Mouse (Mus musculus): Measurements from ENCODE around the gene Zfyve21. TPM values are rescaled to one million over a fixed set of nuclear protein-coding genes. Genes with fewer than 3 reads are reported as not detected.
A peak's percentile ranks its signal among the peaks of the same experiment; 100 is the strongest.

Zfyve21 gene
- polyA plus RNA-seq, 1 experiment: 77.7 TPM

DNA sequence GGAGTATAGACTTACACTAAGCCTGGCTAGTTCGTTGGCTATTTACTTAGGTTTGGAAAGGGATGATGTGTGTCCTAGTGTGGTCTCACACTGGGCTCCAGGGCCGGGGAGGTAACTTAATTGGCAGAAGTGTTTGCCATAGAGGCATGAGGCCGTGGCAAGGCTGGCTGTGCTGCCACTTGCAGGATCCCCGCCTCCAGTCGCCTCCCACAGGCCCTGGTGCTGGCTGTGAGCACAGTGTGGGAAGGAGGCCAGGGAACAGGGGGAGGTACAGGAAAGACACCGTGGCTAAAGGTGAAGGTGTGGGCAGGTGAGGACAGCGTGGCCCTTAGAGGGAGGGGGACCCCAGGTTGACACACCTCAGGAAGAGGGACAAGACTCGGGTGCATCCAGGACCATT, 6.0 kb downstream of the Zfyve21 start:
- Histone ChIP-seq H3K4me3 (no peak overlapping the region), H3K79me2 (ENCODE audit: control insufficient read depth, insufficient read depth) (peaks cover 48% of the 10 kb centered on the region), H3K4me2 (ENCODE audit: low read depth) (no peak overlapping the region), H3K36me3 (ENCODE audit: control insufficient read depth, insufficient read depth) (peaks cover 3% of the 10 kb centered on the region), H3ac (ENCODE audit: control insufficient read depth, insufficient read length) (no peak overlapping the region), H3K27me3 (ENCODE audit: control insufficient read depth, insufficient read depth, insufficient read length) (no peaks in the 10 kb centered on the region)
- no peak for TF ChIP-seq SRF (IDR thresholded peaks at IDR 0.05; ENCODE audit: control insufficient read depth, insufficient read length, low read depth)

DNA sequence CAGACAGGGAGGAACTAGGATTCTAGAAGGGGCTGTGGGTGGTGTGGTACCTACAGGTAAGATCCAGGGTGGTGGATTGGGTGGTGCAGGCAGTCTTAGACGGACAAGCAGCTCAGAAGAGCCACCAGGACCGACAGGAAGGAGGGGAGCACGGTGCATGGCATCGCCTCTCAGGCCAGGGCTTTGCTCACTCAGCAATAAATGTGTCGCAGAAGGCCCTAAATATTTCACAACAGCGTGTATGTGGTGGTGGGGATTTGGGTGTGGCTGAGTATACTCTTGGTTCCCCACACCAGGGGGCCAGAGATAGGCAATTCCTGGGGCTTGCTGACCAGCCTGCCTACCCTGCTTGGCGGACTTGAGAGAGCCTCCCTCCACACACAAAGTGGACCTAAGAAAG, 6.7 kb downstream of the Zfyve21 start:
- TF ChIP-seq SRF (IDR thresholded peaks at IDR 0.05; ENCODE audit: control insufficient read depth, insufficient read length, low read depth) (no peak), E2F4 (IDR thresholded peaks at IDR 0.05; ENCODE audit: insufficient read depth) (no peak), MYOG (IDR thresholded peaks at IDR 0.05; ENCODE audit: control insufficient read depth in 1 of 3, insufficient read depth in 1 of 3, insufficient read length in 2 of 3, low read depth in 2 of 3) (no peak), POLR2A (IDR thresholded peaks at IDR 0.05; ENCODE audit: insufficient read length, low read depth) (no peak), MAX (IDR thresholded peaks at IDR 0.05; ENCODE audit: low read depth) (no peak), USF1 (IDR thresholded peaks at IDR 0.05; ENCODE audit: low read depth) (no peak), MYOD1 (IDR thresholded peaks at IDR 0.05; ENCODE audit: control insufficient read depth in 1 of 3, insufficient read length in 2 of 3, low read depth in 2 of 3) (no peak), POLR2AphosphoS2 (IDR thresholded peaks at IDR 0.05; ENCODE audit: insufficient read length, low read depth) (no peak), TCF3 (IDR thresholded peaks at IDR 0.05; ENCODE audit: insufficient read length, low read depth) (no peak), CEBPB (IDR thresholded peaks at IDR 0.05; ENCODE audit: insufficient read depth, poor library complexity, severe bottlenecking) (no peak), REST (IDR thresholded peaks at IDR 0.05; ENCODE audit: insufficient read depth, insufficient read length) (no peak), TCF12 (IDR thresholded peaks at IDR 0.05; ENCODE audit: insufficient read depth, poor library complexity, severe bottlenecking) (no peak)
- Histone ChIP-seq H3K36me3 (ENCODE audit: control insufficient read depth, insufficient read depth) (peaks cover 5% of the 10 kb centered on the region), H3K27me3 (ENCODE audit: control insufficient read depth, insufficient read depth, insufficient read length) (no peaks in the 10 kb centered on the region)

DNA sequence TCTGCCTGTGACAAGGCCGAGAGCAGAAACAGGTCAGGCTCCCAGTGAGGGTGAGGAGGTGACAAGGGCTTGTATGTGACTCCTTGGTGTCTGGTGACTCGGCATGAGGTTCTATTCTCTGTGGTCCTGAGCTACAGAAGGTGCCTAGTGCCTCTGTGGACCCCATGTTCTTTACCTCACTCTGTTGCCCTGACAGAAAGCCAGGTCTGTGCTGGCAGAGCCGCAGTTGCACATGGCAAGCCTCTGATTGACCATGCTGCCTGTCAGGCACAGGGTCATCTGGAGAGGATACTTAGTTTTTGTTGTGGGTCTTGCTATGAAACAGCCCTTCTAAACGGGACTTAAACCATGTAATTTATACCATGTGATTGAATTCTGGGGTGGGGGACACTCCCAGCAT, 8.0 kb downstream of the Zfyve21 start:
- H3K27me3 ChIP-seq (ENCODE audit: control insufficient read depth, insufficient read depth, insufficient read length): no peaks in the 10 kb centered on the region
- peaks cover 5% of the 10 kb centered on the region for H3K36me3 ChIP-seq (ENCODE audit: control insufficient read depth, insufficient read depth)
- TF ChIP-seq CEBPB (IDR thresholded peaks at IDR 0.05; ENCODE audit: insufficient read depth, poor library complexity, severe bottlenecking): no peak
- no peak overlapping the region for H3ac ChIP-seq (ENCODE audit: control insufficient read depth, insufficient read length)
- H3K79me2 ChIP-seq (ENCODE audit: control insufficient read depth, insufficient read depth): peaks cover 30% of the 10 kb centered on the region
- no peak overlapping the region for H3K4me3 ChIP-seq
- no peak overlapping the region for H3K4me2 ChIP-seq (ENCODE audit: low read depth)

More for the DNA sequence above, 6.7 kb downstream of the Zfyve21 start:
- Histone ChIP-seq H3K4me2 (ENCODE audit: low read depth) (no peak overlapping the region), H3ac (ENCODE audit: control insufficient read depth, insufficient read length) (no peak overlapping the region), H3K79me2 (ENCODE audit: control insufficient read depth, insufficient read depth) (peaks cover 41% of the 10 kb centered on the region), H3K4me3 (no peak overlapping the region)

DNA sequence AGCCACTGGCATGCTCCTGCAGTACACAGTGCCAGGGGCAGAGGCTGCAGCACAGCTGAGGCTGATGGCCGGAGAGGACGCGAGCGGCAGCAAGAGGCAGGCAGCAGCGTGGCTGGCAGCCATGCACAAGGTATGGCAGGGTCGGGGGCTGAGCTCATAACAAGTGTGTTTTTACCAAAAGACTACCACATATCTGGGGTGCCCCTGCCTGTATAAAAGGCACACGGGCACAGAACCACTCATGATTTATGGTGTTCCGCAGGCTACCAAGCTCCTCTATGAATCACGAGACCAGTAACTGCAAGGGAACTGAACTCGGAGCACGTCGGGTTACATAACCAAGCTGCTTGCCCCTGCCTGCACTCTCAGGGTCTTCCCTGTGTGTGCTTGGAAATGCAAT, 13.6 kb downstream of the Zfyve21 start:
- H3ac ChIP-seq (ENCODE audit: control insufficient read depth, insufficient read length): no peak overlapping the region
- no peak overlapping the region for H3K4me3 ChIP-seq
- H3K36me3 ChIP-seq (ENCODE audit: control insufficient read depth, insufficient read depth): peaks cover 26% of the 10 kb centered on the region
- no peaks in the 10 kb centered on the region for H3K27me3 ChIP-seq (ENCODE audit: control insufficient read depth, insufficient read depth, insufficient read length)
- H3K4me2 ChIP-seq (ENCODE audit: low read depth): no peak overlapping the region
- TF ChIP-seq POLR2AphosphoS2 (IDR thresholded peaks at IDR 0.05; ENCODE audit: insufficient read length, low read depth): peak; percentile 38
- peak; percentile 33 for TF ChIP-seq POLR2A (IDR thresholded peaks at IDR 0.05; ENCODE audit: insufficient read length, low read depth)
- no peak for TF ChIP-seq USF1 (IDR thresholded peaks at IDR 0.05; ENCODE audit: low read depth)
- H3K79me2 ChIP-seq (ENCODE audit: control insufficient read depth, insufficient read depth): no peaks in the 10 kb centered on the region

DNA sequence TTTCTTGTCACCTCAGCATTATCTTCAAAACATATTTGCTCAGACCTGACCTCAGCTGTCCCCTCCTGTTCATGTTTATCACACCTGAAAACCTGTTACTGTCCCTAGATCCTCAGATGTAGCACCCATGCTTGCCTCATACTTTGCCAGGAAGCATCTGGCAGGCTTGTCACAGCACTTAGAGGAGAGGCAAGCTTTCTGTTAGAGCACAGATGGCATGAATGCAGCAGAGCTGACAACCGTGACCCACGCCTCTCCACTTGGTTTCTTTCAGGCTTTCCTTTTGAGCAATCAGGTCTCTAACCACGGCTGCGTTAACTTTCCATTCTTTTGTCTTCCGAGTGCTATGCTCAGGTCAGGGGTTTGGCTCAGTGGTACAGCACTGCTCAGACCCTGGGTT, 15.5 kb downstream of the Zfyve21 start:
- Histone ChIP-seq H3K36me3 (ENCODE audit: control insufficient read depth, insufficient read depth) (peaks cover 26% of the 10 kb centered on the region), H3ac (ENCODE audit: control insufficient read depth, insufficient read length) (no peak overlapping the region), H3K4me3 (no peak overlapping the region), H3K27me3 (ENCODE audit: control insufficient read depth, insufficient read depth, insufficient read length) (no peaks in the 10 kb centered on the region), H3K4me2 (ENCODE audit: low read depth) (no peak overlapping the region), H3K79me2 (ENCODE audit: control insufficient read depth, insufficient read depth) (no peaks in the 10 kb centered on the region)
- no peak for TF ChIP-seq TCF3 (IDR thresholded peaks at IDR 0.05; ENCODE audit: insufficient read length, low read depth)
- TF ChIP-seq USF1 (IDR thresholded peaks at IDR 0.05; ENCODE audit: low read depth): no peak
- no peak for TF ChIP-seq SRF (IDR thresholded peaks at IDR 0.05; ENCODE audit: control insufficient read depth, insufficient read length, low read depth)
- no peak for TF ChIP-seq POLR2AphosphoS2 (IDR thresholded peaks at IDR 0.05; ENCODE audit: insufficient read length, low read depth)
- no peak for TF ChIP-seq E2F4 (IDR thresholded peaks at IDR 0.05; ENCODE audit: insufficient read depth)
- no peak for TF ChIP-seq MAX (IDR thresholded peaks at IDR 0.05; ENCODE audit: low read depth)
- TF ChIP-seq CEBPB (IDR thresholded peaks at IDR 0.05; ENCODE audit: insufficient read depth, poor library complexity, severe bottlenecking): no peak
- TF ChIP-seq REST (IDR thresholded peaks at IDR 0.05; ENCODE audit: insufficient read depth, insufficient read length): no peak
- no peak for TF ChIP-seq MYOG (IDR thresholded peaks at IDR 0.05; ENCODE audit: control insufficient read depth in 1 of 3, insufficient read depth in 1 of 3, insufficient read length in 2 of 3, low read depth in 2 of 3)
- TF ChIP-seq MYOD1 (IDR thresholded peaks at IDR 0.05; ENCODE audit: control insufficient read depth in 1 of 3, insufficient read length in 2 of 3, low read depth in 2 of 3): no peak
- TF ChIP-seq TCF12 (IDR thresholded peaks at IDR 0.05; ENCODE audit: insufficient read depth, poor library complexity, severe bottlenecking): no peak
- no peak for TF ChIP-seq POLR2A (IDR thresholded peaks at IDR 0.05; ENCODE audit: insufficient read length, low read depth)

DNA sequence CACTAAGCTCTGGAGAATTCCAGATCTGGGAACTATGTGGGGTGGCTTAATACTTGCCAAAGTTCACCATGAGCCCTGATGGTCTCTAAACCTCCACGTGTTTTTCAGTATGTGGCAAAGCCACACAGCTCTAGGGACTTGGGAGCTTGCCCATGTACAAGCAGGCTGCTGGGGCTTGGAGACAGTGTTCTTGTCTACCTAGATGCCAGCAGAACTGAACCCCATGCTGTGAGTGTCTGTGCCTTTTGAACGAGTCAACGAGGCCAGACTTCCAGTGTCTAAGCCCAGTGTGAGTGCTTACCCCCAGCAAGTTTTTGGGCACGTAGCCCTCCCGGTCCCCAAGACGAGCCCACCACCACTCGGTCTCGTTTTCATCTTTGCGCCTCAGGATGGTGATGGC, 16.0 kb downstream of the Zfyve21 start:
- Histone ChIP-seq H3ac (ENCODE audit: control insufficient read depth, insufficient read length) (no peak overlapping the region), H3K4me2 (ENCODE audit: low read depth) (no peak overlapping the region), H3K36me3 (ENCODE audit: control insufficient read depth, insufficient read depth) (peaks cover 22% of the 10 kb centered on the region), H3K79me2 (ENCODE audit: control insufficient read depth, insufficient read depth) (no peaks in the 10 kb centered on the region), H3K4me3 (no peak overlapping the region), H3K27me3 (ENCODE audit: control insufficient read depth, insufficient read depth, insufficient read length) (no peaks in the 10 kb centered on the region)
- TF ChIP-seq E2F4 (IDR thresholded peaks at IDR 0.05; ENCODE audit: insufficient read depth): no peak
- no peak for TF ChIP-seq USF1 (IDR thresholded peaks at IDR 0.05; ENCODE audit: low read depth)
- no peak for TF ChIP-seq MYOG (IDR thresholded peaks at IDR 0.05; ENCODE audit: control insufficient read depth in 1 of 3, insufficient read depth in 1 of 3, insufficient read length in 2 of 3, low read depth in 2 of 3)
- peak; percentile 5 for TF ChIP-seq POLR2AphosphoS2 (IDR thresholded peaks at IDR 0.05; ENCODE audit: insufficient read length, low read depth)
- no peak for TF ChIP-seq TCF3 (IDR thresholded peaks at IDR 0.05; ENCODE audit: insufficient read length, low read depth)
